Mouse (Mus musculus): ENCODE data around the gene Rnd3.

Rnd3 gene

DNA sequence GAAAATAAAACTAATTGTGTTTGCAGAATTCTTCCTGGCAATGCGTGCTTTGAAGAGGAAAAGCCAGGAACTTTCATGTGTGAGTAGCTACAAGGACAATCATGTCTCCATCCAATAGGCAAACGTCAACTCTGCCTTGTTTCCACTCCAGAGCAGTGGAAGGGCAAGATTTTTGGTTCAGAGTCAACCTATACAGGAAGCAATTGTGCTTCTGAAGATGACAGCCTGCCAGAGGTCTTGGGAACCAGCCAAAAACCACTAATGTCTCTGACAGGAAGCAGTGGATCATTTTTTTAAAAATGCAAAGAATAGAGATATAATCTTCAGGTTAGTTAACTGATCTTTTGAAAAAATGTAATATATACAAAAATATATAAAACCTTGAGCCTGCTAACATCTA is 38.6 kb downstream of the Rnd3 start:
- DNase-seq: peak; percentile 51

DNA sequence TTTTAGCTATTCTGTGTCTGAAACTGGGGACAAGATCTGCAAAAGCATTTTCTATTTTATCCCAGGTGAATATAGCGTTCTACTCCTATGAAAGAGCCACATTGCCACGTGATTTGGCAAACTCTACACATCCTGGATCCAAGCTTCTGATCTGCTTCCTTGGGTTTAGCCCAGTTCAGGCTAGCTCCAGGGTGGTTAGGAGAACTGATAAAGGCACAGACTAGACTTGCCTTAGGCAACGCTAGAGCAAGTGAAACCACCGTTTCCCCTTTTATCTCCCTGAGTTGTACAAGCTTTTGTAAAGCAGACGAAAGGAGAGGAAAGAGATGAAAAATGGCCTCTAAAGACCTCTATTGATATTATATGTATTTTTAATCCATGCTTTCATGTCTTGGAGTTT is 40.3 kb downstream of the Rnd3 start:
- DNase-seq: no peak

GRCm38 (mm10) chr2:51101187-51101586 is 47.7 kb downstream of the Rnd3 start:
- peak; percentile 46 for DNase-seq

- peak; percentile 2 for DNase-seq
Measured at GRCm38 (mm10) chr2:51099987-51100386, 48.9 kb downstream of the Rnd3 start.

GRCm38 (mm10) chr2:51099240-51099639 is 49.7 kb downstream of the Rnd3 start:
- DNase-seq: no peak

DNA sequence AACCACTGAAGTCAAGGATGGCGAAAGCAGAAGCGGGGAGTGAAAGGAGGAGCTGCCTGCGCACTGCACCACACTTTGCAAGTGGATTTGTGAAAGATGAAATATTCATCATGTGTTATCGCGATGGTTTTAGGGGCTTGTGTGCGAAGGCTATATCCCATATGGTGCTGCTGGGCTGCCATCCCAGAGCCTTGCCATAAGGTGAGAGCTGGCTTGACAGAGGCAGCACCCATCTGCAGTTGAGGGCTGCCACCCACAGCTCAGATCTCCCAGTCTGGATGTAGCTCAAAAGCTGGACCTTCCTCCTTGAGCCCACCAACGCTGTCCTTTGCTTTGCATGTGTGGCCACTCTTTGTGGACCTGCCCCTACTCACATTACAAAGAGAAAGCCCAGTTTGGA is 58.2 kb downstream of the Rnd3 start:
- peak; percentile 1 for DNase-seq

DNA sequence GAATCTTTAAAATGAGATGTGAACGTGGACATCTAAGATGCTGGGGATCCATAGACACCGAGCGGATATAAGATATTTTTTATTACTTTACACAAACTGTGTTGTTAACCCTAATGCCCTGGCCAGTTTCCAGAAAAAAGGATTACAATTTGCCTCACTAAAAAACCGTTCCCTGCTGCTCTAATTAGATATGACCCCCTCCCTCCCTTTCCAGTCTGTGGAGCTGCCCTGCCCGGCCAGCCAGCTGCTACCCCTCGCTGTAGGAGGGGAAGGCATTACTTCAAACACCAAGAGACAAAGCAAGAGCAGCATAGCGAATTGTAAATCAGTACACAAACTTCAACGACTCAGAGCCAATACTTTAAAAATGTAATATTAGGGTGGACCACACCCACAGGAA is 58.9 kb downstream of the Rnd3 start:
- no peak for DNase-seq

- no peak for DNase-seq
Measured at GRCm38 (mm10) chr2:51088843-51089573, 59.9 kb downstream of the Rnd3 start.

DNA sequence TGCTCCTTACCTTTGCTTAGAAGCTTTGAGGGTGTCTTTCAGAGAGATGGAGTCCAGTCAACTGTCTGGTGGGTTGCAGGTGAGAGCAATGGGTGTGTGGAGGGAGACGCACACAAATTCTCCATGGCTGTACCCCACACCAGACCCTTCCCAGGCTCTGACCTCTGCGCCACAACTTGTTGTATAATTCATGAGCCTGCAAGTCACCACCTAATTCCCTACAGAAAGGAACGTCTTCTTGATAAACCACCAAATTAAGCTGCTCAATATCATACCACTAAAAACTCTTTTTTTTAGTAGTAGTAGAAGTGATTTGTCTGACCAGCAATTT is 60.8 kb downstream of the Rnd3 start:
- DNase-seq: no peak

DNA sequence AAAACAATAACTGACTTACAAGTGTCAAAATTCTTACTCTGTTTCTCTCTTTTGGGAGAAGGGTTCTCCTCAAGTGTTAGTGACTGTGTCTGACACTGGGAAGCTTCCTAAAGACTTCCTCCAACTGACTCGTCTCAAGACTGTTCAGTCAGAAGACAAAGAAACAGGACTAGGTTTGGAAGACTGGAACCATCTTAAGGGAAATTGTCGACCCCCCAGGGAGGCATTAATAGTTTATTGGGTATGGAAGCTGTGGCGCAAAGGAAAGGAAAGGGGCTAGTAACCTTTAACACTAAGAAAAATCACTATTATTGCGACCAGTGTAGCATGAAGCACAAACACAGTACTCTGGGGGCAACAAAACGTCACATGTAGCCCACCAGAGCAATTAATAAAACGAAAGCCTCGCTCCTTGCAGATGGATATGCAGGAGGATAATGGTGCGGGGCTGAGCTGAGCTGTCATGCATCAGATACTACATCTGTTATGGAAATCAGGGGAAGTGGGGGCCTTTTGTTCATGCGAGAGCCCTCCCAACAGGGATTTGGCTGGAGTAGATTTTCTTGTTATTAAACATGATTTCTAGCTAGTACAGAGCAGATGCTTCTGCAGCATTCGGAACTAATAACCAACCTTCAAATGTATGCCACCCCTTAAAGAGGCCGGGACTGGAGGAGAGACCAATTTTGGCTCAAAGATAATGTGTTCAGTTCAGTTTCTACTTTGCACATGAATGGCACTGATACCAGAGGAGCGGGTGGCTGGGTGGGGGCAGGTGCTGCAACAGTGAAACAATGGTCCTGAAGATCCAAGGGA is 61.4 kb downstream of the Rnd3 start:
- DNase-seq: no peak

DNA sequence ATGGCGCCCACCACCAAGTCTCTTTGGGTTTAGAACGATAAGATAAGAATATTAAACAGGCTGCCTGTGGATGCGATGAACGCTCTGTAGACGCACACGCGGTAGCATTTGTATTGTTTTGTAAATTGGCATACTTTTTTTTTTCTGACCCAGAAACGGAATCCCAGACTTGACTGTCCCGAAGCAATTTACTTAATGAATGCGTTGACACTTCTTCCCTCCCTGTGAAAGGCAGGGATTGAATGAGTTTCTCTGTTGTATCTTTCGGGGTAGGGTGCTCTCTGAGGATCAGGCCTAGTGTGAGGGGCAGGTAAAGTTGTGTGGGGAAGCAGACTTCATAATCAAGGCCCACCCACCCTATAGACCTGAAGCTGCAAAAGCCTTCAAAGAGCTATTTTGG is 63.8 kb downstream of the Rnd3 start:
- no peak for DNase-seq

DNA sequence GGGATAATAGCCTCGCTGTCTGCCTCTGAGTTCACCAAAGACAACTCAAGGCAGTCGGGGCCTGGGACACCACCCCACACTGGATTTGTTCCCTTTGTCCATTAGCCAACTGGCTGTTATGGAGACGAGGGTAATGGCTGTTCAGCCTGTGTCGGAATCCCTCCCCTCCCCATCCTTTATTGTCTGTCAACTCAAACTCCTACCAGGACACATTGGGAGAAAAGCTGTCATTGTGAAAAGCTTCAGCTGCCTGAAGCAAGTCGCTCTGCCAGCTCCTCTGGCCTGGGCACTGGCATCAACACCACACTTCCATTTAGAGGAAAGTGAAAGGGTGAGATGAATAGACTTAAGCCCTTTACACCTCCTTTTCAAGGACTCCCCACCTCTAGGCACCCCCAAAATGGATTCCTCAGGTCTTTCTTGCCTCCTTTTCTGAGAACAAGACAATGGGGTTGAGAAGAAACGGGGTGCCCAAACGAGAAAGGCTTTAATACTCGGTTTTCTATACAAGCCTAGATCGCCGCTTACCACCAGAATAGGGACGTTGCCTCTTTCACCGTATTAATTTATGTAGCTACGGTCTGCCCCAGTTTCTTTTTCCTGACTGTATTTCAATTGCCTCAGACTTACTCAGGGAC is 66.1 kb downstream of the Rnd3 start:
- DNase-seq: peak; percentile 16

Data from lung, postnatal 10 days (tissue).